Mouse (Mus musculus): ENCODE data around the gene Frem1. TPM values are rescaled to one million over a fixed set of nuclear protein-coding genes. Genes with fewer than 3 reads are reported as not detected.

Frem1 gene
- 6.8 and 12.0 TPM in 2 replicates for polyA plus RNA-seq (2012; rRNA removed; ENCODE audit: low replicate concordance)

GRCm38 (mm10) chr4:83051634-83052577 is at the start of gene Frem1:
Frem1 (minus strand) TSS chr4:83052339.

GRCm38 (mm10) chr4:82884636-82885534 is 167.3 kb downstream of the Frem1 start, which contains the start of gene Cer1:
Cer1 (minus strand) TSS chr4:82885148.

GRCm38 (mm10) chr4:82859131-82860125 is 192.7 kb downstream of the Frem1 start, which contains the start of gene Zdhhc21:
Zdhhc21 (minus strand) TSS chr4:82859958.

Other genes starting within 250 kb of the Frem1 start
- 1.7 and 5.4 TPM in 2 replicates for gene Zdhhc21, start 192.4 kb downstream of the Frem1 start, polyA plus RNA-seq (2012; rRNA removed; ENCODE audit: low replicate concordance)
- gene Cer1, start 167.2 kb downstream of the Frem1 start, polyA plus RNA-seq (2012; rRNA removed; ENCODE audit: low replicate concordance): not detected in 2 replicates

Measured in mammary gland, adult 2 months (tissue).